Mouse (Mus musculus) naive thymus-derived CD4-positive, alpha-beta T cell, adult 2 months (primary cell): Measurements from ENCODE around the gene Crisp2.
A peak's percentile ranks its signal among the peaks of the same experiment; 100 is the strongest.
"Not testable (repeated sequence)": the region's sequence is repeated elsewhere in the genome, so short reads cannot be mapped to it uniquely, and the experiment has no call there.

Experiments used
- DNase-seq: peaks from one replicate; pipeline ENCODE4 v3.0.0-alpha.2; 2011; ENCODE audit warnings: low read depth

Gene Crisp2

GRCm38 (mm10) chr17:40806953-40807572 is at the start of gene Crisp2:
Gene Crisp2 (minus strand): TSS chr17:40807003.
- DNase-seq: no peak

- DNase-seq: no peak
These were observed 48.3 kb upstream of the Crisp2 start for GRCm38 (mm10) chr17:40855065-40855464.

GRCm38 (mm10) chr17:40837308-40837707 is 30.5 kb upstream of the Crisp2 start:
- no peak for DNase-seq

- DNase-seq: no peak
These were observed 25.1 kb upstream of the Crisp2 start for GRCm38 (mm10) chr17:40831870-40832269.

GRCm38 (mm10) chr17:40824549-40824948 is 17.7 kb upstream of the Crisp2 start:
- peak; percentile 21 for DNase-seq

GRCm38 (mm10) chr17:40823817-40824216 is 17.0 kb upstream of the Crisp2 start:
- peak; percentile 1 for DNase-seq

GRCm38 (mm10) chr17:40821477-40821876 is 14.7 kb upstream of the Crisp2 start:
- DNase-seq: no peak

- no peak for DNase-seq
These were observed 10.6 kb upstream of the Crisp2 start for GRCm38 (mm10) chr17:40817340-40817943.

- no peak for DNase-seq
These were observed 5.5 kb upstream of the Crisp2 start for GRCm38 (mm10) chr17:40812259-40812658.

GRCm38 (mm10) chr17:40811560-40811959 is 4.8 kb upstream of the Crisp2 start:
- no peak for DNase-seq

GRCm38 (mm10) chr17:40810934-40811333 is 4.1 kb upstream of the Crisp2 start, which contains the start of gene Rhag:
Gene Rhag (plus strand): TSS chr17:40811126.
- DNase-seq: no peak

- no peak for DNase-seq
These were observed 1.3 kb upstream of the Crisp2 start for GRCm38 (mm10) chr17:40808071-40808470.

GRCm38 (mm10) chr17:40806550-40806949 is 253 bp downstream of the Crisp2 start:
- DNase-seq: no peak

- no peak for DNase-seq
These were observed 4.0 kb downstream of the Crisp2 start for GRCm38 (mm10) chr17:40802707-40803340.

GRCm38 (mm10) chr17:40793921-40794854 is 12.6 kb downstream of the Crisp2 start:
- peak; percentile 6 for DNase-seq

- peak; percentile 5 for DNase-seq
These were observed 16.9 kb downstream of the Crisp2 start for GRCm38 (mm10) chr17:40789877-40790276.

- DNase-seq: no peak
These were observed 39.7 kb downstream of the Crisp2 start for GRCm38 (mm10) chr17:40767120-40767519.

- peak; percentile 1 for DNase-seq
These were observed 43.1 kb downstream of the Crisp2 start for GRCm38 (mm10) chr17:40763662-40764061.

- DNase-seq: no peak
These were observed 75.1 kb downstream of the Crisp2 start for GRCm38 (mm10) chr17:40731724-40732123.

GRCm38 (mm10) chr17:40731296-40731695 is 75.5 kb downstream of the Crisp2 start:
- DNase-seq: no peak

- no peak for DNase-seq
These were observed 80.0 kb downstream of the Crisp2 start, which contains the start of gene Esp1 for GRCm38 (mm10) chr17:40726820-40727219. Gene Esp1 (plus strand): TSS chr17:40727120.

GRCm38 (mm10) chr17:40717055-40717454 is 89.7 kb downstream of the Crisp2 start:
- DNase-seq: not testable (repeated sequence)
